Mouse (Mus musculus): ENCODE data around the gene Casp12. TPM values are rescaled to one million over a fixed set of nuclear protein-coding genes. Genes with fewer than 3 reads are reported as not detected.

Casp12 gene
- total RNA-seq (2021): 1 to 10 TPM; 4.8 to 5.5 TPM
- polyA plus RNA-seq (2012; rRNA removed): 3.7 and 5.2 TPM in 2 replicates
- long read RNA-seq, transcript Casp12-201 (11 exons, 2,649 nt): major isoform, 5 of 6 reads
- long read RNA-seq, partial matches to known transcripts: 0 of 6 reads
- long read RNA-seq, other reads (novel, unspliced or antisense): 1 of 6 reads

- 30% methylated on average over 4 of the region's 4 CpGs for WGBS
- peak within 1 kb of the TSS; percentile 42 for H3K4me3 ChIP-seq
- no peaks in the 10 kb centered on the region for H3K79me2 ChIP-seq (replicated peaks; ENCODE audit: control insufficient read depth, insufficient read depth, low read length)
- H3K4me1 ChIP-seq (ENCODE audit: control insufficient read depth, insufficient read depth, low read length): peaks cover 3% of the 10 kb centered on the region
- no peaks in the 10 kb centered on the region; the same call in none of the 2 replicates for H3K36me3 ChIP-seq (ENCODE audit: control insufficient read depth, insufficient read depth, low read length)
- H3K27ac ChIP-seq: peak within 1 kb of the TSS; percentile 84
- H3K27me3 ChIP-seq (ENCODE audit: control insufficient read depth, insufficient read depth, low read length): no peaks in the 10 kb centered on the region
- TF ChIP-seq CTCF (IDR thresholded peaks at IDR 0.05) (no peak), POLR2A (IDR thresholded peaks at IDR 0.05; ENCODE audit: insufficient read depth, low read depth, low read length) (peak; percentile 47; the same call in 1 of the 2 replicates), EP300 (IDR thresholded peaks at IDR 0.05; ENCODE audit: insufficient read depth, low read depth, low read length) (no peak)
- peak; percentile 36 to 45 for DNase-seq
- intact Hi-C loops (cut with DNase I): loop anchor here (2.0 kb wide), 1 partner anchor 37 kb away; the partner anchor contains the start of gene Casp4
- peak within 1 kb of the TSS; percentile 68 for H3K9ac ChIP-seq (ENCODE audit: low read depth, low read length)
Observed at GRCm38 (mm10) chr9:5345291-5345898, at the start of gene Casp12. Gene Casp12, plus strand, starts transcription at chr9:5345430.

DNA sequence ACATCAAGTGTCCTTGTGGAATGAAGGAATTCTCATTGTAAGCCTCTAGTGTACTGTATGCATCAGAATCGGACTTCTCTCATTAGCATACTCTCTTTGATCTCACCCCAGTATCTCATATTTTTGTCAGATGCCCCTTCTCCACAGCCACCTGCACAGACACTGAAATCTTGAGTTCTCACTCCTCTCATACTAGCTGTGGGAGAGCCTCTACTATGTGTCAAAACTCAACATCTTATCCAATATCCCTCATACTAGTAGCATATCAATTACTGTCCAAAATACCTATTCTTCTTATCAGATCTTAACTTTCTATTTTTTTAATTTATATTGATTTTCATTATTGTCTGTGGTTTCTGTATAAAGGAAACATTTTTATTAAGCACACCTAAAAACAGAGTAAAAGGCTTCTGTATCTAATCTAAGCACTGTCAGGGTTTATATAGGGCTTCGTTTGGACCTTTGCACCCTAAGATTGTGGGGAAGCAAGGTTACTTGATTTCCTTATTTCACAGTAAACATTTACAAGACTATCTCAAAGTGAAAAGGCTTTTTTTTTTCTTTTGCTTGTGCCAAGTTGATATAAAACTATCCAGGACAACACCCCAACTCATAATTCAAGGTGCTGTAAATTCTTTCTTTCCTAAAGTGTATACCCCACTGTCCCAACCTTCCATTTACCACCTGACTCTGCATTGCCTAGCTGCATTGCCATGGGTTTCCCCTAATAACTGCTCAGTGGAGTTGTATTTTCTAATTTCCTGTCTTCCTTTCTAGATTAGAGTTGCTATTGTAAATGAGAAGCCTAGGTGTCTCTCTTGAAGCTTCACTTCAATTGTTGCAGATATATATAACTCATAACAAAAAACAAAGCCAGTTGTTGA lies 48.6 kb upstream of the Casp12 start:
- Histone ChIP-seq H3K27ac (no peak overlapping the region), H3K9ac (ENCODE audit: low read depth, low read length) (no peak overlapping the region), H3K36me3 (ENCODE audit: control insufficient read depth, insufficient read depth, low read length) (no peaks in the 10 kb centered on the region), H3K4me1 (ENCODE audit: control insufficient read depth, insufficient read depth, low read length) (no peaks in the 10 kb centered on the region; the same call in 1 of the 2 replicates), H3K4me3 (no peak overlapping the region), H3K79me2 (replicated peaks; ENCODE audit: control insufficient read depth, insufficient read depth, low read length) (no peaks in the 10 kb centered on the region), H3K27me3 (ENCODE audit: control insufficient read depth, insufficient read depth, low read length) (no peaks in the 10 kb centered on the region)
- intact Hi-C loops (cut with DNase I): no loop called here
- 69% methylated on average over 2 of the region's 2 CpGs for WGBS
- no peak for DNase-seq
- TF ChIP-seq EP300 (IDR thresholded peaks at IDR 0.05; ENCODE audit: insufficient read depth, low read depth, low read length) (no peak), CTCF (IDR thresholded peaks at IDR 0.05) (no peak), POLR2A (IDR thresholded peaks at IDR 0.05; ENCODE audit: insufficient read depth, low read depth, low read length) (no peak)

DNA sequence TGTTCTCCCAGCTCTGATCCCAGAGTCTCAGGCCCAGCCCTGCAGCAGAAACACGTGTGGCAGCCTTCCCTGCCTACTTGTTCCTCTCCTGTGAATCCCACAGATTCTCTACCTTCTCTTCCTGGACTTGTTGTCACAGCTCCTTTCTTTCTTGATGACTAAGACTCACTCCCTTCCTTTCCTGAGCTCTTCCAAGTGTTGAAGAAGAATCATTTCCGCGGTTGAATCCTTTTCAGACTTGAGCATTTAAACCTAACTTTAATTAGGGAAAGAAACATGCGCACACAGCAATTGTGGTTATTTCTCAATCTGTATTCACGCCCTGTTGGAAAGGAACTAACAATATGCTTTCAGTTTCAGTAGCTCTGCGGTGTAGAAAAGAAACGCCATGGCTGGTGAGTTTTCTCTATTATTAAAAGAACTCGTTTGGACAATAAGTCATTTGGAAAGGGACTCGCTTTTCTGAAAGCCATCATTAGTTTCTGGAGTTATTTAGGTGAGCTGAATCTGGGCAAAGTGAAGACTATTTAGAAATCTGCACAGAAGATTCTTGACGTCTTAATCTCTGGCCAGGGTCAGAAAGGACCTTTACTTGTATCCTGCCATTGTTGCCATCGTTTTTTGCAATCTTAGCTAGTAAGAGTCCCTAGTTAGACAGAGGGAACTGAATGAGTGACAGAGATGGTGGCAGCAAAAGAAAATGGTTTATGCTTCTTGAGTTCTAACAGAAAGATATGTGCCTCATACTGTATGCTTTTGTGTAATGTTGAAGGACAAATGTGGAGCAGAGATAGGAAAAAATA lies 46.7 kb upstream of the Casp12 start, which contains the start of gene Casp1:
Gene Casp1, plus strand, starts transcription at position 189 of the 803 bp plus-strand sequence.
- intact Hi-C loops (cut with DNase I): no loop called here
- H3K36me3 ChIP-seq (ENCODE audit: control insufficient read depth, insufficient read depth, low read length): no peaks in the 10 kb centered on the region
- 54% methylated on average over 11 of the region's 11 CpGs for WGBS

GRCm38 (mm10) chr9:5299132-5299381 lies 46.2 kb upstream of the Casp12 start:
- Histone ChIP-seq H3K27me3 (ENCODE audit: control insufficient read depth, insufficient read depth, low read length) (no peaks in the 10 kb centered on the region), H3K36me3 (ENCODE audit: control insufficient read depth, insufficient read depth, low read length) (no peaks in the 10 kb centered on the region), H3K9ac (ENCODE audit: low read depth, low read length) (no peak overlapping the region), H3K4me1 (ENCODE audit: control insufficient read depth, insufficient read depth, low read length) (no peaks in the 10 kb centered on the region; the same call in 1 of the 2 replicates), H3K4me3 (no peak overlapping the region), H3K27ac (no peak overlapping the region; the same call in 1 of the 2 replicates), H3K79me2 (replicated peaks; ENCODE audit: control insufficient read depth, insufficient read depth, low read length) (no peaks in the 10 kb centered on the region)
- no peak for TF ChIP-seq EP300 (IDR thresholded peaks at IDR 0.05; ENCODE audit: insufficient read depth, low read depth, low read length)
- no peak for TF ChIP-seq CTCF (IDR thresholded peaks at IDR 0.05)
- no peak for TF ChIP-seq POLR2A (IDR thresholded peaks at IDR 0.05; ENCODE audit: insufficient read depth, low read depth, low read length)
- no peak for DNase-seq
- intact Hi-C loops (cut with DNase I): no loop called here
- WGBS: 72% methylated on average over 2 of the region's 2 CpGs

More for the DNA sequence above, 46.7 kb upstream of the Casp12 start, which contains the start of gene Casp1:
- no peak for DNase-seq
- Histone ChIP-seq H3K27me3 (ENCODE audit: control insufficient read depth, insufficient read depth, low read length) (no peaks in the 10 kb centered on the region), H3K27ac (peak within 1 kb of the TSS; percentile 43), H3K4me3 (0 out of 2 replicates have a peak within 1 kb of the TSS, but pooled peaks have one; percentile 9), H3K79me2 (replicated peaks; ENCODE audit: control insufficient read depth, insufficient read depth, low read length) (no peaks in the 10 kb centered on the region), H3K9ac (ENCODE audit: low read depth, low read length) (no peak within 1 kb of the TSS), H3K4me1 (ENCODE audit: control insufficient read depth, insufficient read depth, low read length) (no peaks in the 10 kb centered on the region; the same call in 1 of the 2 replicates)
- TF ChIP-seq POLR2A (IDR thresholded peaks at IDR 0.05; ENCODE audit: insufficient read depth, low read depth, low read length) (no peak), EP300 (IDR thresholded peaks at IDR 0.05; ENCODE audit: insufficient read depth, low read depth, low read length) (no peak), CTCF (IDR thresholded peaks at IDR 0.05) (no peak)

- peak; percentile 35 to 63 for DNase-seq
- H3K36me3 ChIP-seq (ENCODE audit: control insufficient read depth, insufficient read depth, low read length): no peaks in the 10 kb centered on the region
- H3K27ac ChIP-seq: peak within 1 kb of the TSS; percentile 74
- H3K79me2 ChIP-seq (replicated peaks; ENCODE audit: control insufficient read depth, insufficient read depth, low read length): no peaks in the 10 kb centered on the region
- no peaks in the 10 kb centered on the region; the same call in none of the 2 replicates for H3K4me1 ChIP-seq (ENCODE audit: control insufficient read depth, insufficient read depth, low read length)
- intact Hi-C loops (cut with DNase I): loop anchor here (2.0 kb wide), 1 partner anchor 36 kb away; the partner anchor contains the start of gene Casp12
- TF ChIP-seq POLR2A (IDR thresholded peaks at IDR 0.05; ENCODE audit: insufficient read depth, low read depth, low read length) (peak; percentile 36; the same call in 1 of the 2 replicates), CTCF (IDR thresholded peaks at IDR 0.05) (no peak), EP300 (IDR thresholded peaks at IDR 0.05; ENCODE audit: insufficient read depth, low read depth, low read length) (no peak)
- H3K4me3 ChIP-seq: peak within 1 kb of the TSS; percentile 58
- H3K27me3 ChIP-seq (ENCODE audit: control insufficient read depth, insufficient read depth, low read length): no peaks in the 10 kb centered on the region
- peak within 1 kb of the TSS; percentile 57; the same call in 1 of the 2 replicates for H3K9ac ChIP-seq (ENCODE audit: low read depth, low read length)
- WGBS: 18% methylated on average over 5 of the region's 5 CpGs
Observed at GRCm38 (mm10) chr9:5308561-5308960, 36.7 kb upstream of the Casp12 start, which contains the start of gene Casp4. Gene Casp4, plus strand, starts transcription at chr9:5308828.
